ENCODE assay signal across 8 mouse cellular contexts in genomic region chr11:60727392-60728140, GRCm38 (mm10). TPM values are rescaled to one million over a fixed set of nuclear protein-coding genes. Genes with fewer than 3 reads are reported as not detected.
A peak's percentile ranks its signal among the peaks of the same experiment; 100 is the strongest.
DNase-seq lines count a peak whose midpoint lies in the region; ATAC-seq and TF ChIP-seq lines count a peak whose summit lies in the region.

No protein-coding gene starts in this region.

- peak overlapping the region; percentile 75 for H3K4me2 ChIP-seq in hindbrain, embryonic 14.5 days (replicated peaks)

- intact Hi-C loops in heart, adult 2 months (cut with DNase I), result loop anchor here (1.0 kb wide), 2 partner anchors 28 to 50 kb away; partner anchors contain the start of genes Llgl1, Smcr8 and Top3a
- intact Hi-C loops in heart, postnatal 10 days (cut with DNase I), result loop anchor here (2.0 kb wide), 2 partner anchors 29 to 49 kb away; partner anchors contain the start of genes Llgl1, Smcr8 and Top3a

- no peaks in the 10 kb centered on the region for H3K27me3 ChIP-seq in heart, adult 2 months (ENCODE audit: control insufficient read depth, insufficient read depth, low read length)
- H3K27me3 ChIP-seq in hindbrain, embryonic 14.5 days (ENCODE audit: control insufficient read depth, insufficient read depth, low read length), result no peaks in the 10 kb centered on the region

- TF ChIP-seq POLR2A in heart, adult 2 months (IDR thresholded peaks at IDR 0.05; ENCODE audit: insufficient read depth, low read depth, low read length), result 0 out of 2 replicates have a peak, but pooled peaks have one; percentile 33

- TF ChIP-seq EP300 in heart, adult 2 months (IDR thresholded peaks at IDR 0.05; ENCODE audit: insufficient read depth, low read depth, low read length), result no peak

- peaks cover 2% of the 10 kb centered on the region; the same call in 1 of the 2 replicates for H3K79me2 ChIP-seq in heart, adult 2 months (replicated peaks; ENCODE audit: control insufficient read depth, insufficient read depth, low read length)

- TF ChIP-seq CTCF in heart, adult 2 months (IDR thresholded peaks at IDR 0.05), result no peak; the same call in 1 of the 2 replicates

- peak overlapping the region; percentile 90 for H3K9ac ChIP-seq in heart, adult 2 months (ENCODE audit: low read depth, low read length)
- peak overlapping the region; percentile 86 for H3K9ac ChIP-seq in hindbrain, embryonic 14.5 days

- no peak; the same call in 1 of the 2 replicates for ATAC-seq in hindbrain, embryonic 14.5 days (ENCODE audit: low FRiP score)
- peak; percentile 28 for ATAC-seq in megakaryocyte-erythroid progenitor cell, adult 5-6 weeks (replicated peaks; ENCODE audit: low FRiP score, low TSS enrichment, poor library complexity, severe bottlenecking)

- H3K4me3 ChIP-seq in heart, adult 2 months, result peak overlapping the region; percentile 73
- peak overlapping the region; percentile 86 for H3K4me3 ChIP-seq in hindbrain, embryonic 14.5 days (replicated peaks; ENCODE audit: low read length)

- H3K4me1 ChIP-seq in heart, adult 2 months (ENCODE audit: control insufficient read depth, insufficient read depth, low read length), result peaks cover 16% of the 10 kb centered on the region
- H3K4me1 ChIP-seq in hindbrain, embryonic 14.5 days (replicated peaks; ENCODE audit: control insufficient read depth, insufficient read depth, low read length), result peaks cover 25% of the 10 kb centered on the region

- peak in 1 of 2 experiments; percentile 54 for DNase-seq in heart, adult 2 months
- no peak for DNase-seq in heart, postnatal 10 days
- DNase-seq in urinary bladder, adult 2 months (ENCODE audit: low spot score), result peak; percentile 24
- DNase-seq in urinary bladder, postnatal 14 days (ENCODE audit: low spot score), result no peak
- DNase-seq in hindbrain, embryonic 14.5 days (ENCODE audit: low spot score), result no peak
- DNase-seq in c-Kit-positive CD71-positive TER-119-positive erythroid progenitor cells, embryonic 14.5 days (ENCODE audit: low spot score), result no peak
- DNase-seq in cerebellum, postnatal 4 days (ENCODE audit: low spot score in 2 of 2), result no peak

- no peaks in the 10 kb centered on the region for H3K9me3 ChIP-seq in hindbrain, embryonic 14.5 days (ENCODE audit: control insufficient read depth, low read length)

- H3K27ac ChIP-seq in heart, adult 2 months, result peak overlapping the region; percentile 91
- peak overlapping the region; percentile 87 for H3K27ac ChIP-seq in hindbrain, embryonic 14.5 days

- WGBS in heart, adult 2 months, result 1% methylated on average over 12 of the region's 12 CpGs
- WGBS in hindbrain, embryonic 14.5 days, result 7% methylated on average over 12 of the region's 12 CpGs

- no peaks in the 10 kb centered on the region; the same call in 1 of the 2 replicates for H3K36me3 ChIP-seq in heart, adult 2 months (ENCODE audit: control insufficient read depth, insufficient read depth, low read length)
- H3K36me3 ChIP-seq in hindbrain, embryonic 14.5 days (replicated peaks; ENCODE audit: control insufficient read depth, insufficient read depth), result peaks cover 45% of the 10 kb centered on the region

RNA-seq across cellular contexts. Expression of gene Flii, which starts 0.5 kb away (rescaled TPM):
- total RNA-seq in heart, adult 2 months (2021), result 100 to 1,000 TPM; 127 to 130 TPM
- polyA plus RNA-seq in heart, adult 2 months (2012; rRNA removed), result 152 and 168 TPM in 2 replicates
- 100 to 1,000 TPM; 106 to 117 TPM for total RNA-seq in heart, postnatal 10 days (2021)
- polyA plus RNA-seq in urinary bladder, adult 2 months (2012; rRNA removed), result 175 and 179 TPM in 2 replicates
- 62.7 and 64.3 TPM in 2 replicates for polyA plus RNA-seq in hindbrain, embryonic 14.5 days (2014; fragmentation: Nextera tagmentation; extraction: Ambion mirVana)
- 61.3 and 78.4 TPM in 2 replicates for total RNA-seq in megakaryocyte-erythroid progenitor cell, adult 5-6 weeks (2014; fragmentation: Nextera tagmentation)
- total RNA-seq in megakaryocyte-erythroid progenitor cell, adult 5-6 weeks (2017), result 85.0 and 105 TPM in 2 replicates

RNA-seq across cellular contexts. Expression of gene Mief2, which starts 0.6 kb away (rescaled TPM):
- 10 to 100 TPM; 31.1 to 36.2 TPM for total RNA-seq in heart, adult 2 months (2021)
- polyA plus RNA-seq in heart, adult 2 months (2012; rRNA removed), result 34.8 and 42.2 TPM in 2 replicates
- 10 to 100 TPM; 24.2 to 26.6 TPM for total RNA-seq in heart, postnatal 10 days (2021)
- 15.9 and 18.0 TPM in 2 replicates for polyA plus RNA-seq in urinary bladder, adult 2 months (2012; rRNA removed)
- 25.6 and 28.0 TPM in 2 replicates for polyA plus RNA-seq in hindbrain, embryonic 14.5 days (2014; fragmentation: Nextera tagmentation; extraction: Ambion mirVana)
- total RNA-seq in megakaryocyte-erythroid progenitor cell, adult 5-6 weeks (2014; fragmentation: Nextera tagmentation), result 3.8 and 4.4 TPM in 2 replicates
- 2.1 and 4.7 TPM in 2 replicates for total RNA-seq in megakaryocyte-erythroid progenitor cell, adult 5-6 weeks (2017)

RNA-seq across cellular contexts. Expression of gene Llgl1, which starts 28.0 kb away (rescaled TPM):
- total RNA-seq in heart, adult 2 months (2021), result 10 to 100 TPM; 11.1 TPM
- polyA plus RNA-seq in heart, adult 2 months (2012; rRNA removed), result 23.5 and 25.9 TPM in 2 replicates
- 10 to 100 TPM; 23.8 to 25.2 TPM for total RNA-seq in heart, postnatal 10 days (2021)
- 26.5 and 28.2 TPM in 2 replicates for polyA plus RNA-seq in urinary bladder, adult 2 months (2012; rRNA removed)
- polyA plus RNA-seq in hindbrain, embryonic 14.5 days (2014; fragmentation: Nextera tagmentation; extraction: Ambion mirVana), result 43.8 and 46.1 TPM in 2 replicates
- 20.1 and 21.7 TPM in 2 replicates for total RNA-seq in megakaryocyte-erythroid progenitor cell, adult 5-6 weeks (2014; fragmentation: Nextera tagmentation)
- 3.8 and 8.0 TPM in 2 replicates for total RNA-seq in megakaryocyte-erythroid progenitor cell, adult 5-6 weeks (2017)

RNA-seq across cellular contexts. Expression of gene Top3a, which starts 49.6 kb away (rescaled TPM):
- total RNA-seq in heart, adult 2 months (2021), result 1 to 10 TPM; 3.7 to 4.6 TPM
- 3.3 and 3.4 TPM in 2 replicates for polyA plus RNA-seq in heart, adult 2 months (2012; rRNA removed)
- total RNA-seq in heart, postnatal 10 days (2021), result 1 to 10 TPM; 5.3 to 6.3 TPM
- polyA plus RNA-seq in urinary bladder, adult 2 months (2012; rRNA removed), result 7.3 and 7.9 TPM in 2 replicates
- polyA plus RNA-seq in hindbrain, embryonic 14.5 days (2014; fragmentation: Nextera tagmentation; extraction: Ambion mirVana), result 7.2 and 8.0 TPM in 2 replicates
- total RNA-seq in megakaryocyte-erythroid progenitor cell, adult 5-6 weeks (2014; fragmentation: Nextera tagmentation), result 17.9 and 18.8 TPM in 2 replicates
- total RNA-seq in megakaryocyte-erythroid progenitor cell, adult 5-6 weeks (2017), result 19.8 and 24.8 TPM in 2 replicates

RNA-seq across cellular contexts. Expression of gene Smcr8, which starts 49.8 kb away (rescaled TPM):
- 10 to 100 TPM; 13.9 to 15.3 TPM for total RNA-seq in heart, adult 2 months (2021)
- polyA plus RNA-seq in heart, adult 2 months (2012; rRNA removed), result 6.0 and 9.7 TPM in 2 replicates
- 10 to 100 TPM; 16.1 to 16.6 TPM for total RNA-seq in heart, postnatal 10 days (2021)
- polyA plus RNA-seq in urinary bladder, adult 2 months (2012; rRNA removed), result 8.2 and 8.9 TPM in 2 replicates
- 8.3 and 8.9 TPM in 2 replicates for polyA plus RNA-seq in hindbrain, embryonic 14.5 days (2014; fragmentation: Nextera tagmentation; extraction: Ambion mirVana)
- total RNA-seq in megakaryocyte-erythroid progenitor cell, adult 5-6 weeks (2014; fragmentation: Nextera tagmentation), result 18.5 and 21.5 TPM in 2 replicates
- total RNA-seq in megakaryocyte-erythroid progenitor cell, adult 5-6 weeks (2017), result 11.7 and 11.9 TPM in 2 replicates

Comparison
In these comparisons a context has a peak if more than half of its experiments do, and no peak if none do; other contexts are left out.
1. RNA of gene Mief2, which starts 0.6 kb away (total RNA-seq): 31.1 to 36.2 TPM in heart, adult 2 months and 24.2 to 26.6 TPM in heart, postnatal 10 days; 2.1 to 4.7 TPM in megakaryocyte-erythroid progenitor cell, adult 5-6 weeks; every median in the first group is over 4 times any median in the second.